Mouse (Mus musculus) ES-E14 (cell line): ENCODE results near the gene Tsfm. TPM values are rescaled to one million over a fixed set of nuclear protein-coding genes. Genes with fewer than 3 reads are reported as not detected.

Experiments used
- DNase-seq: peaks from one replicate; pipeline ENCODE4 v3.0.0-alpha.2; 2013; ENCODE audit warnings: low read depth, low spot score
- H3K27ac ChIP-seq: 2 replicates; pipeline ENCODE4 v1.5.1; 2012; ENCODE audit warnings: low read depth, mild to moderate bottlenecking, low read length, moderate library complexity, mixed read lengths; ENCODE audit not compliant: poor library complexity, insufficient read depth, severe bottlenecking
- H3K36me3 ChIP-seq: 2 replicates; pipeline ENCODE4 v1.6.1; 2012; ENCODE audit warnings: mild to moderate bottlenecking, low read length, moderate library complexity, mixed read lengths; ENCODE audit not compliant: control insufficient read depth, poor library complexity, insufficient read depth, severe bottlenecking
- H3K4me1 ChIP-seq, 2 experiments: fragments of 150-350 bp in 1 of 2; sonication (generic) in 1 of 2; 2 replicates each; pipeline ENCODE4 v1.6.1; 2012; ENCODE audit warnings: low read length in 2 of 2, mild to moderate bottlenecking in 1 of 2, mixed read lengths in 1 of 2; ENCODE audit not compliant: control insufficient read depth in 2 of 2, insufficient read depth in 2 of 2, poor library complexity in 1 of 2
- H3K4me3 ChIP-seq, 2 experiments: fragments of 150-350 bp in 1 of 2; sonication (generic) in 1 of 2; 2 replicates each; pipeline ENCODE4 v1.5.1; 2012; ENCODE audit warnings: low read length in 2 of 2, low read depth in 1 of 2, mild to moderate bottlenecking in 1 of 2, mixed read lengths in 1 of 2; ENCODE audit not compliant: insufficient read depth in 1 of 2, poor library complexity in 1 of 2, severe bottlenecking in 1 of 2
- H3K9ac ChIP-seq: 2 replicates; pipeline ENCODE4 v1.6.1; 2012; ENCODE audit warnings: low read depth, mild to moderate bottlenecking, low read length, mixed read lengths; ENCODE audit not compliant: poor library complexity, insufficient read depth, severe bottlenecking
- H3K9me3 ChIP-seq: fragments of 150-350 bp; sonication (generic); 2 replicates; pipeline ENCODE4 v1.6.1; 2012; ENCODE audit warnings: low read depth, mild to moderate bottlenecking, low read length; ENCODE audit not compliant: control insufficient read depth, insufficient read depth
- CHD2 ChIP-seq: IDR thresholded peaks from 2 replicates; pipeline ENCODE4 v1.6.1; 2014; ENCODE audit warnings: mild to moderate bottlenecking, low read depth, low read length, inconsistent platforms
- HCFC1 ChIP-seq: IDR thresholded peaks from 2 replicates; pipeline ENCODE4 v1.6.1; 2012; ENCODE audit warnings: low read length, inconsistent platforms, borderline replicate concordance; ENCODE audit not compliant: insufficient read depth
- MAFK ChIP-seq: IDR thresholded peaks from 2 replicates; pipeline ENCODE4 v1.6.1; 2014; ENCODE audit warnings: mild to moderate bottlenecking, low read depth, low read length, inconsistent platforms; ENCODE audit not compliant: insufficient read depth
- ZC3H11A ChIP-seq: IDR thresholded peaks from 2 replicates; pipeline ENCODE4 v1.6.1; 2012; ENCODE audit warnings: low read depth, mild to moderate bottlenecking, inconsistent platforms, low read length, borderline replicate concordance
- ZNF384 ChIP-seq: IDR thresholded peaks from 2 replicates; pipeline ENCODE4 v1.6.1; 2012; ENCODE audit warnings: low read depth, low read length, inconsistent platforms
- in situ Hi-C, 2 experiments: fragments of 600-800 bp; cut with MboI; formaldehyde crosslinking; loops; one replicate each; pipeline ENCODE4 v1.15.1; 2025; ENCODE audit warnings: low sequenced_read_pairs in 2 of 2, inconsistent platforms in 1 of 2; ENCODE audit not compliant: unreplicated experiment in 2 of 2
- total RNA-seq: library from RNA; depleted of rRNA; stranded (reverse); fragments of 300-350 nt; gene quantifications from 2 replicates; pipeline ENCODE4 v1.2.3, GENCODE M21; 2012

Tsfm gene
- total RNA-seq, 1 experiment: 60.9 TPM

DNA sequence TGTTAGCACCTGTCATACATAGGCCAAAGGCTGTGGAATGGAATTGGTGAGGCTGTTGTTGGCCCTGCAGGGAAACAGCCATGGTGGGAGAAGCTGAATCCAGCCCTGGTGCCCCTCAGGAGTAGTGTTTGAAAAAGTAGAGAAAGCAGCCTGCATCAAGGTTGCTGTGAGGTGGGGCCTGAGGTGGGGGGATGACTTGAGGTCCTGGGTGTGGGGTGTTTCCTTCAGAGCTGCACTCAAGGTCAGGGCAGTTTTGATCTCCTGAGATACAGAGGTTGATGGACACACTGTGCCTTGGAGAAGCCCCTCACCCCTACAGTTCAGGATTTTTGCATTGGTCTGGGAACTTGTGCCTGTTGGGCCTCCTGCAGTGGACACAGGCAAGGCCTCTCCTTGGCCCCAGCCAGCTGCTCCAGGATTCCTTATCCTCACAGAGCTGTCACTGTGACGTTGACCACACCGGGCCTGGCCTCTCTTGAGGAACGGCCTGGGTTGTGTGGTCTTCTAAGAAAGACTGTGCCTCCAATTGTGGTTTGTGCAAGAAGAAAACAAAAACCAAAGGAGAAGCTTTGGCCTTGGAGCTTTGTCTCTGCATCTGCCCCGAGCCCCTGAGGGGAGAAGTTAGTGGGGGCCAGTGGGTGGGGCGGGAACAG lies 42.0 kb downstream of the Tsfm start:
- no peak for DNase-seq
- Histone ChIP-seq H3K4me1 (peaks cover 12 to 45% of the 10 kb centered on the region in 2 experiments), H3K9me3 (no peaks in the 10 kb centered on the region), H3K4me3 (no peak overlapping the region), H3K27ac (peak overlapping the region; percentile 57; the same call in 1 of the 2 replicates), H3K36me3 (peaks cover 25% of the 10 kb centered on the region), H3K9ac (no peak overlapping the region)
- TF ChIP-seq HCFC1: no peak
- TF ChIP-seq CHD2: no peak
- no peak for TF ChIP-seq ZC3H11A
- no peak for TF ChIP-seq MAFK
- no peak for TF ChIP-seq ZNF384
- in situ Hi-C loops: no loop called here

DNA sequence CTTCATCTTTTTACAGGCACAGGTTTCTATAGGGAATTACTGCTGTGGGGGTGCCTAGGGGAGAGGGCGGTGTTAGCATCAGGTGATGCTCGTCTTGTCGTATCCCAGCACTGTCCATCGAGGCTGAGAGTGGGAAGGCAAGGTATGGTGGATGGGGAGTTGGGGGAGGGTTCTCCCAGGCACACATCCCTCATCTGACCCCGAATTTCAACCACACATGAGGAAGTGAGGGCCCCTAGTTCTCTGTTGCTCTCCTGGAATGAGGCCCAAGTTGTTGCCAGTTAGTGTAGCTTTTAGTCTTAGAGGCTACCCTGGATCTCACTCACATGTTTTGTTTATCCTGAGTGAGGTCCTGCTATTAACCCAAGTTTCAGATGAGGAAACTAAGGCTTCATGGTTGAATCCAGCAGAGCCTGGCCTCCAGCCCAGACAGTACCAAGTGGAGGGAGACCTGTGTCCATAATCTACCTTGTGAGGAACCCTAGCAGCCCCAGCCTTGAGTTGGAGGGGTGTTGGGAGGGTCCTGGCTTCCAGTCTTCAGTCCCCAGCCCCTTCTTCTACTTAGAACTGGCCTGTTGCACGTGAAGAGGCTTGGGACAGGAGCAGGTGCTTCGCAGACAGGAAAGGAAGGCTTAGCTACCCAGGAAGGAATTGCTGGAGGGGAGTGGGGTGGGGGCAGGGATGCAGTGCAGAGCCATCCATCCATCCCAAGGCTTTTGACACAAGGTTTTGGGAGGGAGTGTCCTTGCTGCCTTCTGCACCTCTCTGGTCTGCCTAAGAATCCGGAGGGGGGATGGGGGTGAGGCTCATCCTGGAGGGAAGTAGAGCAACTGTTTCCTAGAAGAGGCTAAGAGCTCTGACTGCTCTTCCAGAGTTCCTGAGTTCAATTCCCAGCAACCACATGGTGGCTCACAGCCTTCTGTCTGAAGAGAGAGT lies 43.2 kb downstream of the Tsfm start:
- no peak overlapping the region for H3K4me3 ChIP-seq
- TF ChIP-seq ZC3H11A: no peak
- no peak for TF ChIP-seq ZNF384
- TF ChIP-seq MAFK: no peak
- no peak for TF ChIP-seq CHD2
- no peak for TF ChIP-seq HCFC1
- H3K36me3 ChIP-seq: peaks cover 13% of the 10 kb centered on the region; the same call in 1 of the 2 replicates
- H3K4me1 ChIP-seq: peaks cover 12 to 57% of the 10 kb centered on the region in 2 experiments
- no peaks in the 10 kb centered on the region for H3K9me3 ChIP-seq
- H3K27ac ChIP-seq: peak overlapping the region; percentile 57
- no peak for DNase-seq
- no peak overlapping the region; the same call in 1 of the 2 replicates for H3K9ac ChIP-seq
- in situ Hi-C loops: no loop called here

DNA sequence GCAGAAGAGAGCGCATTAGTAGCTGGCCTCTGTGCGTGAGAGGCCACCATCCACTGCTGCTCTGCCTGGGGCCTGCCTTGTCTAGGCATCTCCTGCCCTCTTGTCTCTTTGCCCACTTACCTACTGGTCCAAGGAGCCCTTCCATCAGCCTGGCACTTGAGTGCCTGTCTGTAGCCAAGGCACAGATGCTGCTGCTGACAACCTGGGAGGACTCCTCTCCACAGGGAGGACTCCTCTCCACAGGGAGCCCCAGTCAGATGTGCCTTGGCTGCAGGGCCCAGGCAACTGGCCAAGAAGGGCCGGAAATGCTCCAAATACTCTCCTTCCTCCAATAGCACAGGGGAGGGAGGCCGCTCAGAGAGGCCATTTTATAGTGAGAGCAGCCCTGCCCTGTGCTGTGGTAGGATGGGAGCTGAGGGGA lies 44.1 kb downstream of the Tsfm start:
- H3K4me3 ChIP-seq: no peak overlapping the region
- no peak for DNase-seq
- H3K9ac ChIP-seq: no peak overlapping the region
- peaks cover 6% of the 10 kb centered on the region; the same call in 1 of the 2 replicates for H3K36me3 ChIP-seq
- peaks cover 12 to 65% of the 10 kb centered on the region in 2 experiments for H3K4me1 ChIP-seq
- in situ Hi-C loops: no loop called here
- TF ChIP-seq ZC3H11A (no peak), HCFC1 (no peak), ZNF384 (no peak), MAFK (no peak), CHD2 (no peak)
- no peak overlapping the region for H3K27ac ChIP-seq
- no peaks in the 10 kb centered on the region for H3K9me3 ChIP-seq

- in situ Hi-C loops: no loop called here
- H3K27ac ChIP-seq: no peak overlapping the region
- H3K4me1 ChIP-seq: peaks cover 15 to 72% of the 10 kb centered on the region in 2 experiments
- no peaks in the 10 kb centered on the region for H3K9me3 ChIP-seq
- DNase-seq: no peak
- no peaks in the 10 kb centered on the region; the same call in 1 of the 2 replicates for H3K36me3 ChIP-seq
- no peak overlapping the region for H3K9ac ChIP-seq
- no peak for TF ChIP-seq MAFK
- no peak for TF ChIP-seq CHD2
- TF ChIP-seq HCFC1: no peak
- no peak for TF ChIP-seq ZC3H11A
- TF ChIP-seq ZNF384: no peak
- no peak overlapping the region for H3K4me3 ChIP-seq
These were observed 45.1 kb downstream of the Tsfm start for GRCm38 (mm10) chr10:126985579-126985978.
